Mouse (Mus musculus) layer of hippocampus, postnatal 36 days (tissue): Measurements from ENCODE around the gene A130010J15Rik. TPM values are rescaled to one million over a fixed set of nuclear protein-coding genes. Genes with fewer than 3 reads are reported as not detected.
A peak's percentile ranks its signal among the peaks of the same experiment; 100 is the strongest.

Experiments used
- DNase-seq, 2 experiments: peaks; one replicate each; pipeline ENCODE4 v3.0.0; 2022
- total RNA-seq, 2 experiments: library from RNA; stranded (reverse); gene quantifications; 2 replicates each; pipeline ENCODE4 v1.2.3; 2021

The A130010J15Rik gene
- total RNA-seq, 2 experiments from 2014 or later = 4.4 to 5.6 TPM

DNA sequence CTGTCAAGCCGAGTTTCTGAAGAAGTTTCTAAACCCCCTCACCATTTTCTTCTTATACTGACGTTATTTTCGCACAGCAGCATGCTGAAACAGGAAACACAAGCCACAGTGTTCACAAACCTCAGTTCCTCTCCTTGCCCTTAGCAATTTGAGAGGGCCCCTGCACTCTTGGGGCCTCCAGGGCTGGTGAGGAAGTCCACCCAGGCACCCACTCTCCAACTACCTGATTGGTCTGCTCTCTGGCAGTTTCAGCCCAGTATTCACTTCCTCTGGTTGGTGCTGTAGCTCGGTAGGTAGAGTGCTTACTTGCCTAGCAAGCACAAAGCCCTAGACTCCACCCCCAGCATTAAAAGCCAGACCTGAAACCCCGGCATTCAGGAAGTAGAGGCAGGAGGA lies 33.5 kb downstream of the A130010J15Rik start, which contains the start of gene Traf3ip3:
Traf3ip3 (minus strand) TSS at position 321 of the 396 bp plus-strand sequence.
- no peak for DNase-seq

DNA sequence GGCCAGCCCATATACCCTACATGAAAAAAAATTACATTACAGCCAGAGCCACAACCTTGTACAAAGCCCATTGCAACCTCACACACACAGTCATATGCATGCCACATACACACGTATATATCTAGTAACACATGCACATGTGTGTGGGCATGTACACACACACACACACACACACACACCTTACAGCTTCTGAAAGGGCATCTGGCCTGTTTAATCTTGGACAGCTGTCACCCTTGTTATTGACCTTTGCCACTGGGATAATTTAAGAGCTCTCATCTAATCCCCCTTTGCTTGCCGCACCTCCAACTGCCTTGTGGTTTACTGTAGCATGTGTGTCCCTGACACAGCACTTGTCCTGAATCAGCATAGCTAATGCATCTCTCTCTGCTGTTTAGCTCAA lies 36.0 kb downstream of the A130010J15Rik start:
- no peak for DNase-seq

DNA sequence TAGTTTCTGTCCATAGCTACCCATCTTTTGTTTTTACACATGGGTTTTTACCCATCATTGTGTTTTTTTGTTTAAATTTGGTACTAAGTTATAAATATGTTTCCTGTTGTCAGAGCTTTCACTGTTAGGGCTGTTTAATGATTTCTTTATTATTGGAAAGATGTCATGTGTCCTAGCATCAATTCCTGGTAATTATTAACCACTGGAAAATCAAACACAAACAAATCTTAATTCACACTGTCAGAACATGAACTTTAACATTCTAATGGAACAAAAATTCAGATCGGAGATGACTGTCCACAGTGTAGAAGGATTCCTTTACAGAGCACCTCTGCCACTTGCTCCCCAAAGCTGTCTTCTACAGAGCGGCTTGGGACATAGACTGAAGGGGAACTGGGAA lies 37.6 kb downstream of the A130010J15Rik start:
- DNase-seq = no peak

DNA sequence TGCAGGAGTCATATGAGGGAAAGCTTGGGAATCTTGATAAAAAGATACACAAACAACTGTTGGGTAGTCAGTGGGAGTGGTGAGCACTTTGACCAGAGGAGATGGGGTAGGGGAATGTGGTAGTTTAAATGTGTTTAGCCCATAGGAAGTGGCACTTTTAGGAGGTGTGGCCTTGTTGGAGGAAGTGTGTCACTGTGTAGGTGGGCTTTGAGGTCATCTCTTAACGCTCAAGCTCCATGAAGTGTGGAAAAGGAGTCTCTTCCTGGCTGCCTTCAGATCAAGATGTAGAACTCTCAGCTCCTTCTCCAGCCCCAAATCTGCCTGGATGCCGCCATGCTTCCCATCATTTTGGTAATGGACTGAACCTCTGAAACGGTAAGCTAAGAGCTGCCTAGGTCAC lies 39.7 kb downstream of the A130010J15Rik start, which contains the start of gene Lamb3:
Lamb3 (plus strand) TSS at position 197 of the 400 bp plus-strand sequence.
- DNase-seq = no peak

DNA sequence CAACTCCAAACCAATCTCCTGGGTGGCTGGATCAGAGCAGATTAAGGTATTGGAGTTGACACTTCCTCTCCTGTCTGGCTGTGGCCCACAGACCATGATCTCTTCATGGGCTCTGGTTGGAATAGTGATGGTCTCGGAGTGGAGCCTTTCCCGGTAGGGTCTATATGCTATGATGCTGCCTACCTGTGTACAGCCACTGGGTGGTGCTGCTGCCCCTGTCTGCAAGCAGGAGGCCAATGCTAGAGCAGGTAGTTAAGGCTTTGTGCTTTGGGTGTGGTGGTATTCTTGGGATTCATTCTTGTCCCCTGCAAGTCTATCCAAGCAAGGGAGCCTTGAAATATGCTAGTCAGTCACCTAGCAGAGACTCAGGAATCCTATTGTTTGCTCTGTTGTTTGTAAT lies 40.3 kb downstream of the A130010J15Rik start:
- peak in 1 of 2 experiments; percentile 50 for DNase-seq

DNA sequence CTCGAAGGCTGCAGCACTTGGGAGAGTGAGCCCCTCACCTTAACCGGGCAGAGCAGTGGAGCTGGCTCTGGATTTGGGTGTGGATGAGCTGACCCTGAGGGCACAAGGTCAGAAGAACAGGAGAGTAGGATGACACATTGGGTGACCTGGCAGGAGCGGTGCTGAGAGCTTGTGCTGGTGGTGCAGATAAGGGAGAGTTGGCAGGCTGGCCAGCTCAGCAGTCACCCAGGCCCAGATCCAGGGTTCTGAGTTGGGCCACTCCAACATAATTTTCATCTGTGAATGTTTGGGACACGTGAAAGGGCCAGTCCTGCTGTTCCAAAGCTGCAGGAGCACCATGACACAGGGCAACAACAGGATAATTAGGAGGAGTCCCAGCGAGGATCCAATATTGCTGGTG lies 43.5 kb downstream of the A130010J15Rik start:
- no peak for DNase-seq

DNA sequence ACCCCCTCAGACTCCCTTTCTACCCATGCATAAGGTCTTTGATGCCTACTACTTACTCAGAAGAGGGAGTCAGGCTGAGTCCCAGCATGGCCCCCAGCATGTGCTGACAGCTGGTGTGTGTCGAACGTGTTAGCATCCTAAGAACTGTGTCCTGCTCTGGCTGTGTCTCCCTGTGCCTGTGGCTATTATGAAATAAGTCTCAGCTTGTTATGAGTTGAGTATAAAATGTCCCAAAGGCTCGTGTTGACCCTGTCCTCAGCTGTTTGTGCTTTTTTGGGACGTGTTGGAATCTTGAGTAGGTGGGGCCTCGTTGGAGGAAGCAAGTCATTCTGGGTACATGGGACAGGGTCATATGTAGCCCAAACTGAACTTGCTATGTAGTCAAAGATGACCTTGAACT lies 46.2 kb downstream of the A130010J15Rik start:
- no peak for DNase-seq

DNA sequence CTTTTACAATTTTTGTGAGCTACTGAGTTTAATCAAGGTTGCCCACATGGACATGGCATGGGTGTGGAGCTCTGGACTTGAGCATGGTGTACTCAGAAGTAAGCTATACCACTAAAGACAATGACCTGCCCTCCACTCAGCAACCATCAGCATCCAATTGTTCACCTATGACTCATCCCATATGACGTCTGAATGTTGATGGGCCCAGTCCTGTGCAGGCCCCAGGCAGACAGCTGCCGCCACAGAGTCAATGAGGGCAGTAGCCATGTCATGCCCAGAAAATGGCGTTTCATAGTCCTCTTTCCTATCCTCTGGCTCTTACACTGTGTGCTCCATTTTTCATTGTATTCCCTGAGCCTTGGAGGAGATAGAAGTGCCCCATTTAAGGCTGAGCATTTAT lies 48.2 kb downstream of the A130010J15Rik start:
- no peak for DNase-seq

DNA sequence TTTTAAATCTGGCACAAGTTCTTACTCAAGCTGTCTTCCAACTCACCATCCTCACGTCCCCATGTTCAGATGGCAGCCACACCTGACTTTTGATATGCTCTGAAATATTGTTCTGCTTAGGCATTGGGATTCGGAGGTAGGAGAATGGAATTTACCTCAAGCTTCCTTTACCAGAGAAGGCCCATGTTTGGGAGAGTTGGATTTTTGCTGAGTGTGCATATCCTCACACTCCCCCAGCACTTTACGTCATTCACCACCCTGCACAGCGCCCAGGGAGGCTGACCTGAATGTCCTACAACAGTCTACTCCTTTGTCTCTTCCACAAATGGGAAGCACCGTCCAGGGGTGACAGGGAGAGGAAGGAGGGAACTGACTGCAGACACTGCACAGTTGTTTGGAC lies 52.6 kb downstream of the A130010J15Rik start:
- no peak for DNase-seq

DNA sequence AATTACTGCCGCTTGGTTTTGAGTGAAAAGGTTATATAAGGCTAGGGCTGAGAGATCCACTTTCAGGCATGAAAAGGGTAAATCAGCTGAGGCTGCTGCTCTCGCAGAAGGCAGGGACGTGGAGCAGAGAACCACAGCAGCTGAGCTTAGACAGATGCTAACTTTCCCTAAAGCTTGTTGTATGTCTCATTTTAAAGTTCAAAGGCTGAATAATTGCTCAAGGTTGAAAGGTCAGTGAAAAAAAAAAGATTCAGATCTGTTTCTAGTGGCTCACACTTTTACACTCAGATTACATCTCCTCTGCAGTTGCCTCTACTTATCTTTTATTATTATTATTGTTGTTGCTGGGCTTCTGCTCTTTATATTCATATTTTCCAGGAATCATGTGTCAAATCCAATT lies 57.7 kb downstream of the A130010J15Rik start:
- DNase-seq = no peak

DNA sequence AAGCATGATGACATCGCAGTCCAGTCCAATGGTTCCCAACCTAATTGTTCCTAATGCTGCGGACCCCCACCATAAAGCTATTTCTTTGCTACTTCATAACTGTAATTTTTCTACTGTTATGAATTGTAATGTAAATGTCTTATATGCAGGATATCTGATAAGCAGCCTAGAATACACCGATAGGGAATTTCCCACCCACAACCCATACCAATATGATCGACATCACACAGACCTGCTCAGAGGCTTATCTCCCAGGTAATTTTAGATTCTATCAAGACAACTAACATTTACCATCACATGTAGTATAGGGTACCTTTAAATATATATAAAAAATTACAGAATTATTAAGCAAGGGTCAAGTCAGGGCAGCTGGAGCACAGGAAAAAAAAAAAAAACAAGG lies 58.3 kb downstream of the A130010J15Rik start:
- no peak for DNase-seq

DNA sequence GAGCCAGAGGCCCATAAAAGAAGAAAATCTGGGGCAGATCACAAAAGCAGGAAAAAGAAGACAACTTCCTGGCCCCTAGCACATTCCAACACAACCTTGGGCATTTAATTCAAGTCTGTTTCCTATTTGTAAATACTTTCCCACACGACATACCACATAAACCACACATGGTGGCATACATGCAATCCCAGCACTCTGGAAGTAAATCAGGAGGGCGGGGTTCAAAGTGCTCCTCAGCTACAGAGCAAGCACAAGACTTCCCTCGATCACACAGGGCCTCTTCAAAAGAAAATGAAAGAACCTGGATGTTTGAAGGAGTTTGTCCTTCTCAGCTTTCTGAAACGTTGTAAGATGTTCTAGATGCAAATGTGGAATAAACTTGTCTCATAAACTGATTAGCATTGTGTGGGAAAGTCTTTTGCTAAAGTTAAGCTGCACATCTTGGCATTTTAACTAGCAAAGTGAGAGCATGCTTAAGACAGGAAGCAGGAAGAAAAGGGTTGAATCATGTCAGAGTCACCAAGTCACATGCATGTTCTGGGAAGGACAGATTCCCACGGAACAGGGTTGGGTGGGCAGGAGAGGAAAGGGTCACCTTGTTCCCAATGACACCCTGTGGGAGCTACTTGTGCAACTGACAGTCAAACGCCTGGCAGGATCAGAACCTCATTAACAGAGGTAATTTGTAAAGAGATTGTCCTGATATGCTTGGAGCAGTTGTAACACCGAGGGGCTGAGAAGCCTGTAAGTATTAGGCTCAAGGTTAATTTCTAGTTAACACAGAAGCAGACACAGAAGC lies 59.1 kb downstream of the A130010J15Rik start:
- no peak for DNase-seq

Other genes starting within 250 kb of the A130010J15Rik start
- 10 to 100 TPM; 27.2 to 29.0 TPM for gene Syt14, start 132.3 kb upstream of the A130010J15Rik start, total RNA-seq
- gene Diexf, start 37.8 kb upstream of the A130010J15Rik start, total RNA-seq = 10 to 100 TPM; 23.4 to 27.5 TPM
- under 1 TPM; 0.42 to 0.96 TPM for gene Irf6, start 14.9 kb upstream of the A130010J15Rik start, total RNA-seq
- 1 to 10 TPM; 1.1 to 1.3 TPM for gene Traf3ip3, start 33.7 kb downstream of the A130010J15Rik start, total RNA-seq
- gene Lamb3, start 39.7 kb downstream of the A130010J15Rik start, total RNA-seq = 1 to 10 TPM in 1 of 2 experiments, under 1 TPM in 1; 0.56 to 2.8 TPM
- 10 to 100 TPM; 45.1 to 47.1 TPM for gene Hsd11b1, start 96.0 kb downstream of the A130010J15Rik start, total RNA-seq
- gene G0s2, start 105.2 kb downstream of the A130010J15Rik start, total RNA-seq = 10 to 100 TPM in 1 of 2 experiments, 1 to 10 TPM in 1; 6.7 to 10.2 TPM
- gene Camk1g, start 202.3 kb downstream of the A130010J15Rik start, total RNA-seq = 10 to 100 TPM; 23.5 to 26.6 TPM